Mouse (Mus musculus): ENCODE measurements at regions not wholly inside any gene's neighbourhood (a gene's known extent, or its start where the extent isn't known, plus 50 kb on each side); places are given as distances from the start of the nearest gene placed in this dataset.

DNA sequence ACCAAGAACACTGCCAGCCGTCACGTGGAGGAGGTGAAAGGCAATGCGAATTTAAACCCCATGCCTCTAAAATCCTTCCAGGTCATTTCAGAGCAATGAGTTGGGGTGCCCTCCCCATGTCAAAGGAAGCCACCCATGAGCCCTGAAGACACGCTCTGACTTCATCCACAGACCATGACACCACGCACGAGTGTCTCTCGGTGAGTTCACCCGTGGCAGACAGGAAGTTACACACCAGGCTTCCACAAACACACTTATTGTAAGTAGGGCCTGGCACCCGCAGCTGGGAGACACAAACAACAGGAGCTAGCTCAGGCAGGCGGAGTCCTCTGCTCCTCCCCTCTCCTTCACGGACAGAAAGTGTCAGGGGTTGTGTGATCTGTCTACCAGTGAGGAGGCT, 251.4 kb upstream of the Sulf2 start:
- TF ChIP-seq CTCF (IDR thresholded peaks at IDR 0.05) (no peak), POLR2A (IDR thresholded peaks at IDR 0.05; ENCODE audit: insufficient read depth, low read depth, low read length) (no peak), EP300 (IDR thresholded peaks at IDR 0.05; ENCODE audit: insufficient read depth, low read depth, low read length) (no peak)

All from heart, adult 2 months (tissue).